Mouse (Mus musculus): ENCODE data around the gene Klk8. TPM values are rescaled to one million over a fixed set of nuclear protein-coding genes. Genes with fewer than 3 reads are reported as not detected.

The Klk8 gene
- total and polyA plus RNA-seq, 2 experiments from 2014 or later, result 7.4 to 9.5 TPM

GRCm38 (mm10) chr7:43824199-43824598 lies 26.8 kb downstream of the Klk8 start, which contains the start of gene Klk6:
Gene Klk6, plus strand, starts transcription at chr7:43824499.
- Histone ChIP-seq H3K27me3 (ENCODE audit: insufficient read depth, low read length) (no peaks in the 10 kb centered on the region), H3K4me3 (ENCODE audit: low read depth, low read length) (no peak within 1 kb of the TSS), H3K36me3 (ENCODE audit: insufficient read depth, low read length) (no peaks in the 10 kb centered on the region), H3K9ac (replicated peaks; ENCODE audit: low read length, poor library complexity, severe bottlenecking) (no peak within 1 kb of the TSS), H3K27ac (ENCODE audit: low read depth, low read length) (no peak within 1 kb of the TSS), H3K9me3 (ENCODE audit: low read length) (no peaks in the 10 kb centered on the region), H3K4me2 (ENCODE audit: low read depth, low read length, poor library complexity, severe bottlenecking) (no peak within 1 kb of the TSS), H3K4me1 (ENCODE audit: insufficient read depth, low read length) (no peaks in the 10 kb centered on the region)
- no peak for ATAC-seq (ENCODE audit: low FRiP score)
- 79% methylated on average over 10 of the region's 10 CpGs for WGBS
- no peak for DNase-seq (ENCODE audit: low spot score)
- no peak for TF ChIP-seq CTCF (IDR thresholded peaks at IDR 0.05)

GRCm38 (mm10) chr7:43826056-43826455 lies 28.7 kb downstream of the Klk8 start:
- no peak for DNase-seq (ENCODE audit: low spot score)
- Histone ChIP-seq H3K27ac (ENCODE audit: low read depth, low read length) (no peak overlapping the region), H3K9me3 (ENCODE audit: low read length) (no peaks in the 10 kb centered on the region), H3K4me3 (ENCODE audit: low read depth, low read length) (no peak overlapping the region), H3K36me3 (ENCODE audit: insufficient read depth, low read length) (no peaks in the 10 kb centered on the region), H3K9ac (replicated peaks; ENCODE audit: low read length, poor library complexity, severe bottlenecking) (no peak overlapping the region), H3K4me2 (ENCODE audit: low read depth, low read length, poor library complexity, severe bottlenecking) (no peak overlapping the region), H3K4me1 (ENCODE audit: insufficient read depth, low read length) (no peaks in the 10 kb centered on the region), H3K27me3 (ENCODE audit: insufficient read depth, low read length) (no peaks in the 10 kb centered on the region)
- 84% methylated on average over 5 of the region's 5 CpGs for WGBS
- TF ChIP-seq CTCF (IDR thresholded peaks at IDR 0.05), result no peak
- ATAC-seq (ENCODE audit: low FRiP score), result no peak

GRCm38 (mm10) chr7:43827706-43828105 lies 30.3 kb downstream of the Klk8 start:
- TF ChIP-seq CTCF (IDR thresholded peaks at IDR 0.05), result no peak
- Histone ChIP-seq H3K27ac (ENCODE audit: low read depth, low read length) (no peak overlapping the region), H3K27me3 (ENCODE audit: insufficient read depth, low read length) (no peaks in the 10 kb centered on the region), H3K9me3 (ENCODE audit: low read length) (no peaks in the 10 kb centered on the region), H3K36me3 (ENCODE audit: insufficient read depth, low read length) (no peaks in the 10 kb centered on the region), H3K4me2 (ENCODE audit: low read depth, low read length, poor library complexity, severe bottlenecking) (no peak overlapping the region), H3K4me3 (ENCODE audit: low read depth, low read length) (no peak overlapping the region), H3K9ac (replicated peaks; ENCODE audit: low read length, poor library complexity, severe bottlenecking) (no peak overlapping the region), H3K4me1 (ENCODE audit: insufficient read depth, low read length) (no peaks in the 10 kb centered on the region)
- ATAC-seq (ENCODE audit: low FRiP score), result no peak
- 83% methylated on average over 4 of the region's 4 CpGs for WGBS
- DNase-seq (ENCODE audit: low spot score), result no peak

- no peaks in the 10 kb centered on the region for H3K36me3 ChIP-seq (ENCODE audit: insufficient read depth, low read length)
- H3K4me2 ChIP-seq (ENCODE audit: low read depth, low read length, poor library complexity, severe bottlenecking), result no peak overlapping the region
- H3K27me3 ChIP-seq (ENCODE audit: insufficient read depth, low read length), result no peaks in the 10 kb centered on the region
- H3K9ac ChIP-seq (replicated peaks; ENCODE audit: low read length, poor library complexity, severe bottlenecking), result no peak overlapping the region
- ATAC-seq (ENCODE audit: low FRiP score), result no peak
- H3K4me3 ChIP-seq (ENCODE audit: low read depth, low read length), result no peak overlapping the region
- no peak for TF ChIP-seq CTCF (IDR thresholded peaks at IDR 0.05)
- DNase-seq (ENCODE audit: low spot score), result no peak
- no peaks in the 10 kb centered on the region for H3K4me1 ChIP-seq (ENCODE audit: insufficient read depth, low read length)
- H3K9me3 ChIP-seq (ENCODE audit: low read length), result no peaks in the 10 kb centered on the region
- 88% methylated on average over 8 of the region's 8 CpGs for WGBS
- H3K27ac ChIP-seq (ENCODE audit: low read depth, low read length), result no peak overlapping the region
These were observed 31.6 kb downstream of the Klk8 start for GRCm38 (mm10) chr7:43829006-43829405.

- TF ChIP-seq CTCF (IDR thresholded peaks at IDR 0.05), result no peak
- Histone ChIP-seq H3K4me3 (ENCODE audit: low read depth, low read length) (no peak within 1 kb of the TSS), H3K27me3 (ENCODE audit: insufficient read depth, low read length) (no peaks in the 10 kb centered on the region), H3K9ac (replicated peaks; ENCODE audit: low read length, poor library complexity, severe bottlenecking) (no peak within 1 kb of the TSS), H3K36me3 (ENCODE audit: insufficient read depth, low read length) (no peaks in the 10 kb centered on the region), H3K9me3 (ENCODE audit: low read length) (no peaks in the 10 kb centered on the region), H3K4me2 (ENCODE audit: low read depth, low read length, poor library complexity, severe bottlenecking) (no peak within 1 kb of the TSS), H3K27ac (ENCODE audit: low read depth, low read length) (no peak within 1 kb of the TSS), H3K4me1 (ENCODE audit: insufficient read depth, low read length) (no peaks in the 10 kb centered on the region)
- DNase-seq (ENCODE audit: low spot score) (no peak), ATAC-seq (ENCODE audit: low FRiP score) (no peak)
- WGBS, result 69% methylated on average over 2 of the region's 3 CpGs
These were observed 44.3 kb downstream of the Klk8 start, which contains the start of gene Klk5 for GRCm38 (mm10) chr7:43841701-43842100. Gene Klk5, plus strand, starts transcription at chr7:43841971.

- H3K9ac ChIP-seq (replicated peaks; ENCODE audit: low read length, poor library complexity, severe bottlenecking), result no peak overlapping the region
- 86% methylated on average over 4 of the region's 4 CpGs for WGBS
- H3K9me3 ChIP-seq (ENCODE audit: low read length), result no peaks in the 10 kb centered on the region
- ATAC-seq (ENCODE audit: low FRiP score) (no peak), DNase-seq (ENCODE audit: low spot score) (no peak)
- no peak overlapping the region for H3K4me3 ChIP-seq (ENCODE audit: low read depth, low read length)
- H3K4me1 ChIP-seq (ENCODE audit: insufficient read depth, low read length), result no peaks in the 10 kb centered on the region
- TF ChIP-seq CTCF (IDR thresholded peaks at IDR 0.05), result no peak
- H3K36me3 ChIP-seq (ENCODE audit: insufficient read depth, low read length), result no peaks in the 10 kb centered on the region
- no peak overlapping the region for H3K27ac ChIP-seq (ENCODE audit: low read depth, low read length)
- no peaks in the 10 kb centered on the region for H3K27me3 ChIP-seq (ENCODE audit: insufficient read depth, low read length)
- no peak overlapping the region for H3K4me2 ChIP-seq (ENCODE audit: low read depth, low read length, poor library complexity, severe bottlenecking)
These were observed 46.4 kb downstream of the Klk8 start for GRCm38 (mm10) chr7:43843801-43844200.
